Mouse (Mus musculus) testis, adult 2 months (tissue): ENCODE results near the gene Nos1. TPM values are rescaled to one million over a fixed set of nuclear protein-coding genes. Genes with fewer than 3 reads are reported as not detected.
A peak's percentile ranks its signal among the peaks of the same experiment; 100 is the strongest.

Experiments used
- H3K27ac ChIP-seq: fragments of 200-500 bp; 2 replicates; pipeline ENCODE4 v1.5.1; 2012; ENCODE audit warnings: low read depth, low read length; ENCODE audit not compliant: control insufficient read depth, insufficient read depth
- H3K27me3 ChIP-seq: fragments of 200-500 bp; 2 replicates; pipeline ENCODE4 v1.6.1; 2012; ENCODE audit warnings: mild to moderate bottlenecking, low read length, moderate library complexity; ENCODE audit not compliant: control insufficient read depth, insufficient read depth
- H3K36me3 ChIP-seq: fragments of 200-500 bp; 2 replicates; pipeline ENCODE4 v1.6.1; 2012; ENCODE audit warnings: mild to moderate bottlenecking, low read length; ENCODE audit not compliant: control insufficient read depth, insufficient read depth
- H3K4me1 ChIP-seq: fragments of 200-500 bp; 2 replicates; pipeline ENCODE4 v1.6.1; 2012; ENCODE audit warnings: low read length; ENCODE audit not compliant: control insufficient read depth, insufficient read depth
- H3K4me3 ChIP-seq: fragments of 200-500 bp; 2 replicates; pipeline ENCODE4 v1.5.1; 2012; ENCODE audit warnings: low read depth, mild to moderate bottlenecking, low read length, moderate library complexity, mixed read lengths; ENCODE audit not compliant: control insufficient read depth
- CTCF ChIP-seq: fragments of 200-500 bp; IDR thresholded peaks from 2 replicates; pipeline ENCODE4 v1.5.1; 2012; ENCODE audit warnings: low read depth, mild to moderate bottlenecking, inconsistent platforms, low read length, moderate library complexity; ENCODE audit not compliant: control insufficient read depth, insufficient read depth, insufficient replicate concordance
- POLR2A ChIP-seq: fragments of 200-500 bp; IDR thresholded peaks from 2 replicates; pipeline ENCODE4 v1.6.1; 2012; ENCODE audit warnings: low read depth, mild to moderate bottlenecking, inconsistent platforms, low read length, moderate library complexity; ENCODE audit not compliant: control insufficient read depth
- polyA plus RNA-seq: library from polyadenylated mRNA; depleted of rRNA; stranded (reverse); fragments of >200 nt; gene quantifications from 2 replicates; pipeline ENCODE4 v1.2.3, GENCODE M21; 2012

Gene Nos1
- polyA plus RNA-seq, 1 experiment: 0.94 TPM

DNA sequence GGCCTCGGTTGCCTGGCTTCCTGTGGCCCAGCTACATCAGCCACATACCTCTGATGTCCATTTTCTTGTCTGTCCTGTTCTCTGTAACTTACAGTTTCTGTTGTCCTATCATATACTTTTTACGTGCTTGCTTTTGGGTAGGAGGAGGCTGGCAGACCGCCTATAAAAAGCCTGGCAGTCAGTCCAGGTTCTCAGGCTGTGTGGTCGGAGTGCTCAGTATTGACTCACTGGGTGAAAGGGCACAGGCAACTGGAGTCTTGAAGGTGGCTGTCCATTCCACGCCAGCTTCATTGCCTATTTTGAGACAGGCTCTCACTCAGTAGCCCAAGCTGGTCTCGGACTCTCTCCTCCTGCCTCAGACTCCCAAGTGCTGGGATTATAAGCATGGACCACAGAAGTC is 208.9 kb downstream of the Nos1 start:
- no peak for TF ChIP-seq CTCF
- TF ChIP-seq POLR2A: no peak
- Histone ChIP-seq H3K36me3 (no peaks in the 10 kb centered on the region), H3K4me1 (no peaks in the 10 kb centered on the region; the same call in 1 of the 2 replicates), H3K4me3 (no peak overlapping the region), H3K27me3 (no peaks in the 10 kb centered on the region), H3K27ac (no peak overlapping the region)

DNA sequence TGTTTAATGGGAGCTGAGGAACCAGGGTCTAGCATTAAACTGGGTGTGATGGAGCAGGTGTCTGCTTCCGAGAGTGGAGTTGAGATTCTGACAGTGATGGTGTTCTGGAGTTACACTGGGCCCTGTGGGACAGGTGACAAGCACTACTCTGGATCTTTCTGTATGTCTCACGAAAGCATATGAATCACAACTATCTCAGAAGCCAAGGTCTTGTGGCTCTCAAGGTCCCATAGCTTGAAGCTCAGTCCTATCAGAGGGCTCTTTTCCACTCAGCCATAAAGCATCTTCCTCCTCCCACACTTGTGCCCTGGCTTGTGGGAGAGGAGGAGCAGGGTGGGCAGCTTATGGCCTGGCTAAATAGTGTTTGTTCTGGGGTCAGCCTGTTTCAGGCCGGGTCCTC is 210.1 kb downstream of the Nos1 start:
- Histone ChIP-seq H3K27me3 (no peaks in the 10 kb centered on the region), H3K36me3 (no peaks in the 10 kb centered on the region), H3K4me1 (no peaks in the 10 kb centered on the region; the same call in 1 of the 2 replicates), H3K27ac (no peak overlapping the region), H3K4me3 (no peak overlapping the region)
- no peak for TF ChIP-seq POLR2A
- TF ChIP-seq CTCF: no peak

DNA sequence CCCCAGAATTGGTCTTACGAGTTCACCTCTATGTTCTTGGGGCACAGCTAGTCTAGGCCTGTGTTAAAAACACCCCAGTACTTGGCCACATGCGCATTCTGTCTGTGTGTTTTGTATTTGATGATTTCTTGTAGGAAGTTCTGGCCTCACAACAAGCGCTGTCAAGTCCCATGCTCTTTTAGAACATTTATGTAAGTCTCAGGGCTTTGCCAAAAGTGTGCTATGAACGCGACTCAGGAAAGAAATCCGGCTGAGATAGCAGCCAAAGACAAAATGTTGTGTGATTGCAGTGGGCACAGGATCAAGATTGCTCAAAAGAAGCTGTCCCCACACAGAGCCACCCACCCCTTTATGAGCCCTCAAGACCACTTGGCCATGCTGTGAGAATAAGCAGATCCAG is 212.7 kb downstream of the Nos1 start:
- Histone ChIP-seq H3K27ac (no peak overlapping the region), H3K36me3 (no peaks in the 10 kb centered on the region), H3K27me3 (no peaks in the 10 kb centered on the region), H3K4me3 (no peak overlapping the region), H3K4me1 (no peaks in the 10 kb centered on the region)
- TF ChIP-seq CTCF: no peak
- TF ChIP-seq POLR2A: no peak

DNA sequence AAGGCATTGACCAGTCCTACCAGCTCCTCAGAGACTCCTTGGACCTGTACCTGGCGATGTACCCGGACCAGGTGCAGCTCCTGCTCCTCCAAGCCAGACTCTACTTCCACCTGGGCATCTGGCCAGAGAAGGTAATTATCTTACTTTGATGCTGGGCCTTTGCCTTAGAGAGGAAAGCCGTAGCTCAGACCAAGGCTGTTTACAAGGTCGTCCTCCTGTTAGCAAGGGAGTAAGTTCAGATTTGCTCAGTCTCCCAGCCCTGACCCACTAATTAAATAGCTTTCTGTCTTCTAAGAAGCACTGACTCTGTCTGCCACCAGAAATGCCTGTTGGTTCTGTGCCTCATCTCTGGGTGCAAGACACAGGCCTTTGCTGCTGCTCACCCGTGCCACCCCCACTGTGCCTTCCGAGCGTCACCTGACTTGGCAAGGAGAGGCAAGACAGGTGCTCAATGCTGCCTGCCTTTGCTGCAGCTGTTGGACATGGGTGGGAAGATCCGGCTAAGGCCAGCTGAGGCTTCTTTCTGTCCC is 214.6 kb downstream of the Nos1 start:
- no peaks in the 10 kb centered on the region for H3K27me3 ChIP-seq
- no peaks in the 10 kb centered on the region for H3K36me3 ChIP-seq
- H3K4me3 ChIP-seq: no peak overlapping the region
- no peaks in the 10 kb centered on the region for H3K4me1 ChIP-seq
- no peak for TF ChIP-seq CTCF
- TF ChIP-seq POLR2A: no peak
- H3K27ac ChIP-seq: no peak overlapping the region

DNA sequence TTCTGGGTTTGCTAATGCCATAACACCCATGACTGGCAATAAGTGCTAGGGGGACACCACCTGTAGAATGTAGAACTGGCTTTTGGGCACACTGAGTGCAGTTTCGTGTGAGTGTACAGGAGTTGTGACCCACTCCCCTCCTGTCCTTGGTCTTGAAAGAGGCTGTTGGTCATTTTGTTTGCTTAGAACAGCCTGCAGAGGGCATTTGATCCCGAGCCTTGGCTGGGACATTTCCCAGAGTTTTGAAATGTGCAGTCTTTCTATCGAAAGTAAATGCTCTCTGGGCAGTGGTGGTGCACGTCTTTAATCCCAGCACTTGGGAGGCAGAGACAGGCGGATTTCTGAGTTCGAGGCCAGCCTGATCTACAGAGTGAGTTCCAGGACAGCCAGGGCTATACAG is 215.1 kb downstream of the Nos1 start:
- Histone ChIP-seq H3K4me3 (no peak overlapping the region), H3K36me3 (no peaks in the 10 kb centered on the region)
- TF ChIP-seq POLR2A: no peak

DNA sequence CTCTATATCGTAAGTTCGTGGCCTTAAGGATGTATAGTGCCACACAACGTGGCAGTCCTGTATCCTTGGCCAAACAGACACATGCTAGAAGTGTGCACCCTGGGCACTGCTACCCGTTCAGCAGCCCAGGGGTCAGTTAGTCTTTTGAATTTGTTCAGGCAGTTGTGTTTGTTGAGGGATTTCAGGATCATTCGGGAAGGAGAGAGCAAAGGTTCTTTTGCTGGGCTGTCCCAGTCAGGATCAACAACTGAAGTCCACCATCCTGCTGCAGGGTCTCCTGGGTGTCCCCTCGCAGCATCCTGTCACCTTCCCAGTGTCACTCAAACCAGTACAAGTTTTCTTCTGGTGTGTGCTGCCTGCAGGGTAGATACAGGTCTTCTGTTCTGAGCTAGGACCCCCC is 215.7 kb downstream of the Nos1 start:
- Histone ChIP-seq H3K36me3 (no peaks in the 10 kb centered on the region), H3K4me3 (no peak overlapping the region), H3K27me3 (no peaks in the 10 kb centered on the region), H3K27ac (no peak overlapping the region), H3K4me1 (no peaks in the 10 kb centered on the region)
- TF ChIP-seq POLR2A: no peak
- TF ChIP-seq CTCF: no peak

More for the DNA sequence above, 215.1 kb downstream of the Nos1 start:
- H3K27me3 ChIP-seq: no peaks in the 10 kb centered on the region
- no peak overlapping the region for H3K27ac ChIP-seq
- H3K4me1 ChIP-seq: no peaks in the 10 kb centered on the region

DNA sequence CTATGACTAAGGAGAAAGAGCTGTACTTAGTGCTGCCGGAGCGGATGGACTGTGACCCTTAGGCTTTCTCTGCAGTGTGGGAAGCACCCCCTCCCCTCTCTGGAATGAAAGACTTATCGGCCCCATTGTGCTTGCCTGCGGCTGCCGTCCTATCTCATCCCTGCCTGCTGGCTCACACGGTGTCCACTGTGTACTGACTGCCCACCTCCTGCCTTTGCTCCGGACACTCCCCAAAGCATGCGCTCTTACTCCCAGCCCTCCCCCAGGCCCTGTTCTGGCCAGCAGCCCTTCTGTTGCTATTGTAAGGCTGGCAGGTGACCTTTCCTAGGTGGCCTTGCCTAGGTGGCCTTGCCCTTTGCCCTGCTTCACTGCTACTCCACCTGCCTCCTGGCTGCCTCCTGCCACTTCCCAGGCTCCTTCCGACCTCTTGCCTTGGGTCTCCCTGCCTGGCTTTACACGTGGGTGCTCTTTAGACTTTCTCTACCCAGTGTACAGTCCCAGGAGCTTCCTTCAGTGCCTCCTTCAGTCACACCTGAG is 216.7 kb downstream of the Nos1 start:
- H3K36me3 ChIP-seq: no peaks in the 10 kb centered on the region
- H3K4me1 ChIP-seq: no peaks in the 10 kb centered on the region
- no peak overlapping the region for H3K27ac ChIP-seq
- H3K4me3 ChIP-seq: no peak overlapping the region
- H3K27me3 ChIP-seq: no peaks in the 10 kb centered on the region
- TF ChIP-seq CTCF (no peak), POLR2A (no peak)

DNA sequence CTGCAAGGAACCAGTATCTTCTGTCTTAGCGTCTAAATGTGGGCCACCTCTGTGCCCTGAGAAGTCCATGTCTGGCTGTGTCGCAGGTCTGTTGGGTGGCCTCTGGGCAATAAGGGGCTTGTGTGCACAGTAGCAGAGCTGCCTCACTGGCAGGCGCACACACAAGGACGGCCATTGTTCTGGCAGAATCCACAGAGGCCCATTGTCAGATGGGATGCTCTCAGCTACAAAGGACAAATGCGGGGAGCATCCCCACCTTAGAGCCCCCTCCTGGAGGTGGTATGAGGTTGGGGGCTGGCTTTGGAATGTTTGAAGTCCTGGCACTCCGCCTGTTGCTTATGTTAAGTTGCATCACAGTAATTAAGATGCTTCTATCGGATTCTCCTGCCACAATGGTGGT is 218.2 kb downstream of the Nos1 start:
- peak overlapping the region; percentile 16; the same call in 1 of the 2 replicates for H3K27ac ChIP-seq
- no peak for TF ChIP-seq CTCF
- TF ChIP-seq POLR2A: peak; percentile 30; the same call in 1 of the 2 replicates
- peak overlapping the region; percentile 62 for H3K4me3 ChIP-seq
- no peaks in the 10 kb centered on the region for H3K36me3 ChIP-seq
- no peaks in the 10 kb centered on the region for H3K27me3 ChIP-seq
- no peaks in the 10 kb centered on the region for H3K4me1 ChIP-seq
